Mouse (Mus musculus): ENCODE data around the gene St3gal2. TPM values are rescaled to one million over a fixed set of nuclear protein-coding genes. Genes with fewer than 3 reads are reported as not detected.

St3gal2 gene
- total and polyA plus RNA-seq, 2 experiments from 2014 or later, result 9.9 to 12.6 TPM

DNA sequence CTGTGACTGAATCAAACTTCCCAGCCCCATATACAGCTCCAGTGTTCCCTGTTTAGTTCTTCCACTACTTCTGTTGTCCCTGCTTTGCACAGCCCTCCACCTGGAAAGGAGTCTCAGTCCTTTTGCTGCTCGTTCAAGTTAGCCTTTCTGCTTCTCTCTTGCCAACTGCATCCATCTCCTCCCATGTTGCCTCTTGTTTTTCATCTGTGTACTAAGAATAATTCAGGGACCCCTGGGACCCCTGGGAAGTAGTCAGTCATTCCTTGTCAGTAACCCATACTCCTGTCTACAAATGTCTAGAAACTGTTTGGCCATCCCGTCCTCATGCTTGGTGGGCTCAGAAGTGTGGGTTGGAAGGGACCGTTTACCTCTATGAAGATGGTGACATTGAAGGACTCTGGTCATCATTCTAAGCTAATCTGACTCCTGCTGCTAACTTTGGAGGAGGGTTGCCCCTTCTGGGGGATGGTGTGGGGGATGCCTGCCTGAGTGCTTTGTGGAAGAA, 1.1 kb downstream of the St3gal2 start:
- no peak for ATAC-seq (ENCODE audit: insufficient read depth, low read depth)
- DNase-seq (ENCODE audit: low spot score), result no peak
- WGBS, result 22% methylated on average over 3 of the region's 3 CpGs

DNA sequence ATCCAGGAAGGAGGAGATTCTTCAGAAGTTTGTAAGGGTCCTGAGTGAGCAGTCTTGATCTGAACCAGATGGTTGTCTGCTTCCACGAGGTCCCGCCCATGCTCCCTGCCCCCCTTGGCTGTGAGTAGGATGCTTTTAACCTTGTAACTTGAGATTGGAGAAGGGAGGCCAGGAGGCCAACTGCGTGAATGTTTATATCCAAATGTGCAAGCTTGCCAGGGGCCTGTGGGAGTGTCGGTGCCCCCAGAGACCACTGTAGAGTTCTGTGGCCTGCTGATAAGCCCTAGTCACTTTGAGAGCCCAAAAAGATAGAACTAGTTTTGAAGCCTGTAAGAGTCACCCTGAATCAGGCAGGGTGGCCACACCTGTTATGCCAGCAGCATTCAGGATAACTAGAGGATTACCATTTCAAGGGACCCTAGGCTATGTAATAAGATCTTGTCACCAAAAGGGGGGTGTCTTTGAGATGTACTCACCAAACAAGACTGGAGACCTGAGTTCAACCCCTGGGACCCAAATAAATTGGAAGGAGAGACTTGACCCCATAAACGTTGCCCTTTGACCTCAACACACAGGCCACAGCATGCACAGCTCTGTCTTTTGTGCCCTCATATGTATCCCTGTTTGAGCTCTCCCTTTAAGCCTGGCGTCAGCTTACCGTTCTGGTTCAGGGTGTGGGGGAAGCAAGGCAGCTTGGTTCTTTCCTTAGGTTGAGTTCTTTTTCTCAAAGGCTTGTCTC, 1.9 kb downstream of the St3gal2 start:
- peaks cover 22% of the 10 kb centered on the region for H3K4me1 ChIP-seq (ENCODE audit: control insufficient read depth, insufficient read depth)
- no peak for ATAC-seq (ENCODE audit: insufficient read depth, low read depth)
- H3K36me3 ChIP-seq (replicated peaks; ENCODE audit: control insufficient read depth, insufficient read depth, low read length), result no peaks in the 10 kb centered on the region
- no peaks in the 10 kb centered on the region for H3K9me3 ChIP-seq (replicated peaks; ENCODE audit: control insufficient read depth, low read length)
- H3K4me2 ChIP-seq (ENCODE audit: low read depth, low read length), result peak overlapping the region; percentile 81
- H3K27me3 ChIP-seq (ENCODE audit: control insufficient read depth, insufficient read depth, low read length), result no peaks in the 10 kb centered on the region
- no peak overlapping the region for H3K9ac ChIP-seq (replicated peaks; ENCODE audit: low read depth, low read length)
- H3K4me3 ChIP-seq (ENCODE audit: low read depth, low read length), result 0 out of 2 replicates have a peak overlapping the region, but pooled peaks have one; percentile 91
- no peak overlapping the region for H3K27ac ChIP-seq (ENCODE audit: low read depth)
- TF ChIP-seq CTCF (IDR thresholded peaks at IDR 0.05; ENCODE audit: low read depth) (no peak), EP300 (IDR thresholded peaks at IDR 0.05; ENCODE audit: low read depth) (no peak)
- 37% methylated on average over 7 of the region's 7 CpGs for WGBS
- no peak for DNase-seq (ENCODE audit: low spot score)

More for the DNA sequence above, 1.1 kb downstream of the St3gal2 start:
- Histone ChIP-seq H3K9ac (replicated peaks; ENCODE audit: low read depth, low read length) (peak overlapping the region; percentile 86), H3K4me2 (ENCODE audit: low read depth, low read length) (peak overlapping the region; percentile 81), H3K4me3 (ENCODE audit: low read depth, low read length) (peak overlapping the region; percentile 91), H3K4me1 (ENCODE audit: control insufficient read depth, insufficient read depth) (peaks cover 17% of the 10 kb centered on the region), H3K36me3 (replicated peaks; ENCODE audit: control insufficient read depth, insufficient read depth, low read length) (no peaks in the 10 kb centered on the region), H3K27me3 (ENCODE audit: control insufficient read depth, insufficient read depth, low read length) (no peaks in the 10 kb centered on the region), H3K27ac (ENCODE audit: low read depth) (peak overlapping the region; percentile 78; the same call in 1 of the 2 replicates), H3K9me3 (replicated peaks; ENCODE audit: control insufficient read depth, low read length) (no peaks in the 10 kb centered on the region)
- TF ChIP-seq CTCF (IDR thresholded peaks at IDR 0.05; ENCODE audit: low read depth), result no peak
- no peak for TF ChIP-seq EP300 (IDR thresholded peaks at IDR 0.05; ENCODE audit: low read depth)

GRCm38 (mm10) chr8:110925691-110926140, 6.0 kb downstream of the St3gal2 start:
- Histone ChIP-seq H3K27ac (ENCODE audit: low read depth) (no peak overlapping the region), H3K36me3 (replicated peaks; ENCODE audit: control insufficient read depth, insufficient read depth, low read length) (no peaks in the 10 kb centered on the region)
- no peak for ATAC-seq (ENCODE audit: insufficient read depth, low read depth)

GRCm38 (mm10) chr8:110926690-110927089, 7.0 kb downstream of the St3gal2 start:
- TF ChIP-seq EP300 (IDR thresholded peaks at IDR 0.05; ENCODE audit: low read depth), result no peak
- no peak for TF ChIP-seq CTCF (IDR thresholded peaks at IDR 0.05; ENCODE audit: low read depth)
- no peak for ATAC-seq (ENCODE audit: insufficient read depth, low read depth)
- no peaks in the 10 kb centered on the region for H3K9me3 ChIP-seq (replicated peaks; ENCODE audit: control insufficient read depth, low read length)
- H3K4me1 ChIP-seq (ENCODE audit: control insufficient read depth, insufficient read depth), result peaks cover 15% of the 10 kb centered on the region
- 53% methylated on average over 5 of the region's 5 CpGs for WGBS
- H3K27ac ChIP-seq (ENCODE audit: low read depth), result no peak overlapping the region
- H3K27me3 ChIP-seq (ENCODE audit: control insufficient read depth, insufficient read depth, low read length), result no peaks in the 10 kb centered on the region
- H3K36me3 ChIP-seq (replicated peaks; ENCODE audit: control insufficient read depth, insufficient read depth, low read length), result no peaks in the 10 kb centered on the region
- H3K9ac ChIP-seq (replicated peaks; ENCODE audit: low read depth, low read length), result no peak overlapping the region
- no peak overlapping the region for H3K4me2 ChIP-seq (ENCODE audit: low read depth, low read length)
- no peak for DNase-seq (ENCODE audit: low spot score)
- no peak overlapping the region for H3K4me3 ChIP-seq (ENCODE audit: low read depth, low read length)

More at GRCm38 (mm10) chr8:110925691-110926140, 6.0 kb downstream of the St3gal2 start:
- H3K4me2 ChIP-seq (ENCODE audit: low read depth, low read length), result no peak overlapping the region
- WGBS, result 86% methylated on average over 8 of the region's 8 CpGs
- no peak overlapping the region for H3K4me3 ChIP-seq (ENCODE audit: low read depth, low read length)
- H3K27me3 ChIP-seq (ENCODE audit: control insufficient read depth, insufficient read depth, low read length), result no peaks in the 10 kb centered on the region
- DNase-seq (ENCODE audit: low spot score), result no peak
- no peak overlapping the region for H3K9ac ChIP-seq (replicated peaks; ENCODE audit: low read depth, low read length)
- TF ChIP-seq CTCF (IDR thresholded peaks at IDR 0.05; ENCODE audit: low read depth), result no peak
- no peak for TF ChIP-seq EP300 (IDR thresholded peaks at IDR 0.05; ENCODE audit: low read depth)
- no peaks in the 10 kb centered on the region for H3K9me3 ChIP-seq (replicated peaks; ENCODE audit: control insufficient read depth, low read length)
- H3K4me1 ChIP-seq (ENCODE audit: control insufficient read depth, insufficient read depth), result peaks cover 13% of the 10 kb centered on the region; the same call in 1 of the 2 replicates

- ATAC-seq (ENCODE audit: insufficient read depth, low read depth), result no peak
- no peaks in the 10 kb centered on the region for H3K27me3 ChIP-seq (ENCODE audit: control insufficient read depth, insufficient read depth, low read length)
- H3K9me3 ChIP-seq (replicated peaks; ENCODE audit: control insufficient read depth, low read length), result no peaks in the 10 kb centered on the region
- no peak overlapping the region for H3K4me3 ChIP-seq (ENCODE audit: low read depth, low read length)
- no peak overlapping the region for H3K27ac ChIP-seq (ENCODE audit: low read depth)
- peaks cover 24% of the 10 kb centered on the region for H3K4me1 ChIP-seq (ENCODE audit: control insufficient read depth, insufficient read depth)
- TF ChIP-seq EP300 (IDR thresholded peaks at IDR 0.05; ENCODE audit: low read depth) (no peak), CTCF (IDR thresholded peaks at IDR 0.05; ENCODE audit: low read depth) (no peak)
- no peak for DNase-seq (ENCODE audit: low spot score)
- no peaks in the 10 kb centered on the region for H3K36me3 ChIP-seq (replicated peaks; ENCODE audit: control insufficient read depth, insufficient read depth, low read length)
- 80% methylated on average over 7 of the region's 7 CpGs for WGBS
- H3K4me2 ChIP-seq (ENCODE audit: low read depth, low read length), result no peak overlapping the region
- H3K9ac ChIP-seq (replicated peaks; ENCODE audit: low read depth, low read length), result no peak overlapping the region
These were observed 8.7 kb downstream of the St3gal2 start for GRCm38 (mm10) chr8:110928435-110928834.
